Mouse (Mus musculus): ENCODE results near the gene Pnma1. TPM values are rescaled to one million over a fixed set of nuclear protein-coding genes. Genes with fewer than 3 reads are reported as not detected.
A peak's percentile ranks its signal among the peaks of the same experiment; 100 is the strongest.

Pnma1 gene
- polyA plus RNA-seq, 1 experiment from 2014 or later: 0.84 TPM

- Histone ChIP-seq H3K4me1 (replicated peaks; ENCODE audit: control insufficient read depth, insufficient read depth, low read length) (no peaks in the 10 kb centered on the region), H3K36me3 (ENCODE audit: control insufficient read depth, insufficient read depth, low read length) (peaks cover 25% of the 10 kb centered on the region; the same call in 1 of the 2 replicates), H3K9me3 (ENCODE audit: control insufficient read depth, low read length) (no peaks in the 10 kb centered on the region), H3K27ac (ENCODE audit: low read depth) (no peak overlapping the region), H3K4me2 (ENCODE audit: low read length) (no peak overlapping the region), H3K4me3 (ENCODE audit: low read depth, low read length) (no peak overlapping the region), H3K27me3 (replicated peaks; ENCODE audit: control insufficient read depth, insufficient read depth, low read length) (no peaks in the 10 kb centered on the region), H3K9ac (ENCODE audit: low read length) (no peak overlapping the region)
- no peak for DNase-seq (ENCODE audit: low spot score)
- ATAC-seq (replicated peaks; ENCODE audit: low FRiP score, low TSS enrichment, low read depth): no peak
- 69% methylated on average over 4 of the region's 4 CpGs for WGBS
Measured at GRCm38 (mm10) chr12:84140135-84140534, 8.2 kb downstream of the Pnma1 start.

GRCm38 (mm10) chr12:84137131-84137530, 11.2 kb downstream of the Pnma1 start:
- peaks cover 25% of the 10 kb centered on the region; the same call in 1 of the 2 replicates for H3K36me3 ChIP-seq (ENCODE audit: control insufficient read depth, insufficient read depth, low read length)
- no peak overlapping the region for H3K4me3 ChIP-seq (ENCODE audit: low read depth, low read length)
- DNase-seq (ENCODE audit: low spot score) (no peak), ATAC-seq (replicated peaks; ENCODE audit: low FRiP score, low TSS enrichment, low read depth) (no peak)
- no peaks in the 10 kb centered on the region for H3K9me3 ChIP-seq (ENCODE audit: control insufficient read depth, low read length)
- H3K4me1 ChIP-seq (replicated peaks; ENCODE audit: control insufficient read depth, insufficient read depth, low read length): no peaks in the 10 kb centered on the region
- H3K27me3 ChIP-seq (replicated peaks; ENCODE audit: control insufficient read depth, insufficient read depth, low read length): no peaks in the 10 kb centered on the region
- no peak overlapping the region for H3K27ac ChIP-seq (ENCODE audit: low read depth)
- H3K9ac ChIP-seq (ENCODE audit: low read length): no peak overlapping the region
- 92% methylated on average over 7 of the region's 7 CpGs for WGBS
- H3K4me2 ChIP-seq (ENCODE audit: low read length): no peak overlapping the region

GRCm38 (mm10) chr12:84132265-84132664, 16.0 kb downstream of the Pnma1 start:
- no peak overlapping the region for H3K27ac ChIP-seq (ENCODE audit: low read depth)
- no peaks in the 10 kb centered on the region for H3K9me3 ChIP-seq (ENCODE audit: control insufficient read depth, low read length)
- no peaks in the 10 kb centered on the region for H3K4me1 ChIP-seq (replicated peaks; ENCODE audit: control insufficient read depth, insufficient read depth, low read length)
- DNase-seq (ENCODE audit: low spot score) (peak; percentile 64), ATAC-seq (replicated peaks; ENCODE audit: low FRiP score, low TSS enrichment, low read depth) (no peak)
- no peaks in the 10 kb centered on the region for H3K27me3 ChIP-seq (replicated peaks; ENCODE audit: control insufficient read depth, insufficient read depth, low read length)
- H3K4me2 ChIP-seq (ENCODE audit: low read length): no peak overlapping the region
- peaks cover 36% of the 10 kb centered on the region for H3K36me3 ChIP-seq (ENCODE audit: control insufficient read depth, insufficient read depth, low read length)
- WGBS: 68% methylated on average over 3 of the region's 3 CpGs
- H3K9ac ChIP-seq (ENCODE audit: low read length): no peak overlapping the region
- no peak overlapping the region for H3K4me3 ChIP-seq (ENCODE audit: low read depth, low read length)

- WGBS: 91% methylated on average over 8 of the region's 8 CpGs
- ATAC-seq (replicated peaks; ENCODE audit: low FRiP score, low TSS enrichment, low read depth): no peak
- Histone ChIP-seq H3K27me3 (replicated peaks; ENCODE audit: control insufficient read depth, insufficient read depth, low read length) (no peaks in the 10 kb centered on the region), H3K9me3 (ENCODE audit: control insufficient read depth, low read length) (no peaks in the 10 kb centered on the region), H3K4me2 (ENCODE audit: low read length) (no peak overlapping the region), H3K9ac (ENCODE audit: low read length) (no peak overlapping the region), H3K4me3 (ENCODE audit: low read depth, low read length) (no peak overlapping the region), H3K4me1 (replicated peaks; ENCODE audit: control insufficient read depth, insufficient read depth, low read length) (no peaks in the 10 kb centered on the region), H3K36me3 (ENCODE audit: control insufficient read depth, insufficient read depth, low read length) (peaks cover 28% of the 10 kb centered on the region), H3K27ac (ENCODE audit: low read depth) (no peak overlapping the region)
- DNase-seq (ENCODE audit: low spot score): peak; percentile 27
Measured at GRCm38 (mm10) chr12:84129931-84130330, 18.4 kb downstream of the Pnma1 start.

- Histone ChIP-seq H3K4me2 (ENCODE audit: low read length) (no peak overlapping the region), H3K27ac (ENCODE audit: low read depth) (no peak overlapping the region), H3K4me3 (ENCODE audit: low read depth, low read length) (no peak overlapping the region), H3K4me1 (replicated peaks; ENCODE audit: control insufficient read depth, insufficient read depth, low read length) (no peaks in the 10 kb centered on the region), H3K36me3 (ENCODE audit: control insufficient read depth, insufficient read depth, low read length) (peaks cover 34% of the 10 kb centered on the region), H3K27me3 (replicated peaks; ENCODE audit: control insufficient read depth, insufficient read depth, low read length) (no peaks in the 10 kb centered on the region), H3K9me3 (ENCODE audit: control insufficient read depth, low read length) (no peaks in the 10 kb centered on the region), H3K9ac (ENCODE audit: low read length) (no peak overlapping the region)
- DNase-seq (ENCODE audit: low spot score) (peak; percentile 25), ATAC-seq (replicated peaks; ENCODE audit: low FRiP score, low TSS enrichment, low read depth) (no peak)
- 88% methylated on average over 6 of the region's 6 CpGs for WGBS
Measured at GRCm38 (mm10) chr12:84128576-84128975, 19.7 kb downstream of the Pnma1 start.

GRCm38 (mm10) chr12:84126899-84127298, 21.4 kb downstream of the Pnma1 start:
- Histone ChIP-seq H3K4me3 (ENCODE audit: low read depth, low read length) (no peak overlapping the region), H3K36me3 (ENCODE audit: control insufficient read depth, insufficient read depth, low read length) (peaks cover 34% of the 10 kb centered on the region), H3K4me2 (ENCODE audit: low read length) (no peak overlapping the region), H3K9me3 (ENCODE audit: control insufficient read depth, low read length) (no peaks in the 10 kb centered on the region), H3K4me1 (replicated peaks; ENCODE audit: control insufficient read depth, insufficient read depth, low read length) (no peaks in the 10 kb centered on the region), H3K27ac (ENCODE audit: low read depth) (no peak overlapping the region), H3K27me3 (replicated peaks; ENCODE audit: control insufficient read depth, insufficient read depth, low read length) (no peaks in the 10 kb centered on the region), H3K9ac (ENCODE audit: low read length) (no peak overlapping the region)
- WGBS: 80% methylated on average over 2 of the region's 2 CpGs
- no peak for ATAC-seq (replicated peaks; ENCODE audit: low FRiP score, low TSS enrichment, low read depth)
- no peak for DNase-seq (ENCODE audit: low spot score)

- 81% methylated on average over 12 of the region's 12 CpGs for WGBS
- no peak overlapping the region for H3K4me3 ChIP-seq (ENCODE audit: low read depth, low read length)
- H3K27me3 ChIP-seq (replicated peaks; ENCODE audit: control insufficient read depth, insufficient read depth, low read length): no peaks in the 10 kb centered on the region
- no peaks in the 10 kb centered on the region for H3K9me3 ChIP-seq (ENCODE audit: control insufficient read depth, low read length)
- H3K9ac ChIP-seq (ENCODE audit: low read length): no peak overlapping the region
- H3K4me1 ChIP-seq (replicated peaks; ENCODE audit: control insufficient read depth, insufficient read depth, low read length): no peaks in the 10 kb centered on the region
- ATAC-seq (replicated peaks; ENCODE audit: low FRiP score, low TSS enrichment, low read depth): no peak
- no peak overlapping the region for H3K4me2 ChIP-seq (ENCODE audit: low read length)
- peaks cover 25% of the 10 kb centered on the region for H3K36me3 ChIP-seq (ENCODE audit: control insufficient read depth, insufficient read depth, low read length)
- no peak overlapping the region for H3K27ac ChIP-seq (ENCODE audit: low read depth)
- DNase-seq (ENCODE audit: low spot score): no peak
Measured at GRCm38 (mm10) chr12:84125892-84126291, 22.4 kb downstream of the Pnma1 start.

- DNase-seq (ENCODE audit: low spot score) (no peak), ATAC-seq (replicated peaks; ENCODE audit: low FRiP score, low TSS enrichment, low read depth) (no peak)
- H3K27me3 ChIP-seq (replicated peaks; ENCODE audit: control insufficient read depth, insufficient read depth, low read length): no peaks in the 10 kb centered on the region
- H3K9me3 ChIP-seq (ENCODE audit: control insufficient read depth, low read length): no peaks in the 10 kb centered on the region
- H3K27ac ChIP-seq (ENCODE audit: low read depth): no peak overlapping the region
- peaks cover 8% of the 10 kb centered on the region; the same call in 1 of the 2 replicates for H3K4me1 ChIP-seq (replicated peaks; ENCODE audit: control insufficient read depth, insufficient read depth, low read length)
- peaks cover 3% of the 10 kb centered on the region; the same call in 1 of the 2 replicates for H3K36me3 ChIP-seq (ENCODE audit: control insufficient read depth, insufficient read depth, low read length)
- H3K4me2 ChIP-seq (ENCODE audit: low read length): no peak overlapping the region
- H3K9ac ChIP-seq (ENCODE audit: low read length): no peak overlapping the region
- H3K4me3 ChIP-seq (ENCODE audit: low read depth, low read length): no peak overlapping the region
- 95% methylated on average over 5 of the region's 5 CpGs for WGBS
Measured at GRCm38 (mm10) chr12:84119584-84119983, 28.7 kb downstream of the Pnma1 start.

- Histone ChIP-seq H3K4me1 (replicated peaks; ENCODE audit: control insufficient read depth, insufficient read depth, low read length) (peaks cover 8% of the 10 kb centered on the region; the same call in 1 of the 2 replicates), H3K4me2 (ENCODE audit: low read length) (peak within 1 kb of the TSS; percentile 72), H3K4me3 (ENCODE audit: low read depth, low read length) (peak within 1 kb of the TSS; percentile 66), H3K36me3 (ENCODE audit: control insufficient read depth, insufficient read depth, low read length) (no peaks in the 10 kb centered on the region), H3K9ac (ENCODE audit: low read length) (peak within 1 kb of the TSS; percentile 58), H3K27ac (ENCODE audit: low read depth) (peak within 1 kb of the TSS; percentile 24; the same call in 1 of the 2 replicates), H3K27me3 (replicated peaks; ENCODE audit: control insufficient read depth, insufficient read depth, low read length) (no peaks in the 10 kb centered on the region), H3K9me3 (ENCODE audit: control insufficient read depth, low read length) (no peaks in the 10 kb centered on the region)
- 2% methylated on average over 30 of the region's 35 CpGs for WGBS
- DNase-seq (ENCODE audit: low spot score) (peak; percentile 92), ATAC-seq (replicated peaks; ENCODE audit: low FRiP score, low TSS enrichment, low read depth) (peak; percentile 94)
Measured at GRCm38 (mm10) chr12:84114153-84114994, 33.9 kb downstream of the Pnma1 start, which contains the start of gene Dnal1. TSS of gene Dnal1 (plus strand) at chr12:84114366.

All from intestine, embryonic 14.5 days (tissue).